Mouse (Mus musculus) right cerebral cortex, postnatal 10 days (tissue): ENCODE measurements around the gene Tmem91.
A peak's percentile ranks its signal among the peaks of the same experiment; 100 is the strongest.

Experiments used
- DNase-seq, 2 experiments: peaks; one replicate each; pipeline ENCODE4 v3.0.0; 2021; ENCODE audit warnings: low spot score in 2 of 2

Gene Tmem91

DNA sequence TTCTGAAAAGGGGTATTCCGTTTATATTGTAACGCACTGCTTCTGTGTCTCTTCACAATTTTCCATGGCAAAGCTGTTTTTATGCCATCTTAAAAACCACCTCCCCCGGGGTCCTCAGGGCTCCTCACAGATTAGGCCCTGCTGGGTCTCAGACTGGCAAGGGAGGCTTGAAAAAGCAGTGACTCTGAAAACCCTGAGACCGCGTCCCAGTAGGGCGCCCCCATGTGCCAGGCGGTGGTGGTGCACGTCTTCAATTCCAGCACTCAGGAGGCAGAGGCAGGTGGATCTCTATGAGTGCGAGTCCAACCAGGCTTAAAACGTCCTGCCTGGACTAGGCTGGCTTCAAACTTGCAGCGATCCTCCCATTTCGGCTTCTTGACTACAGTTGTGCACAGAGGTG lies 25.8 kb upstream of the Tmem91 start:
- no peak for DNase-seq

DNA sequence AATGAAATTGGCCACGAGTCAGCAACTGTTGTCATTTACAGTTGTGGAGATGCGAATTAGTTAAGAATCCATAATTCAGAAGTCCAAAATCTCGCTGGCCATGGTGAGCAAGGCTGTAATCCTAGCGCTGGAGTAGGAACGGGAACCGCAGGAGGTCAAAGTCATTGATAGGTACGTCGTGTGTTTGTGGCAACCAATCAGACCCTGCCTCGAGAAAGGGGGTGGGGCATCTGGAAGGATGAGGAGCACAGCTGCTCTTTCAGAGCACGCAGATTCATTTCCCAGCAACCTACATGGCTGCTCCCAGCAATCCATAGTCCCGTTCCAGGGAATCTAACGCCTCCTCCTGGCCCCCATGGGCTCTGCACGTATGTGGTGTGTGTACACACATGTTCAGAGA lies 24.9 kb upstream of the Tmem91 start:
- DNase-seq: no peak

GRCm38 (mm10) chr7:25694104-25694503 lies 19.1 kb upstream of the Tmem91 start:
- no peak for DNase-seq

- DNase-seq: no peak
Measured at GRCm38 (mm10) chr7:25690051-25690450, 15.1 kb upstream of the Tmem91 start.

DNA sequence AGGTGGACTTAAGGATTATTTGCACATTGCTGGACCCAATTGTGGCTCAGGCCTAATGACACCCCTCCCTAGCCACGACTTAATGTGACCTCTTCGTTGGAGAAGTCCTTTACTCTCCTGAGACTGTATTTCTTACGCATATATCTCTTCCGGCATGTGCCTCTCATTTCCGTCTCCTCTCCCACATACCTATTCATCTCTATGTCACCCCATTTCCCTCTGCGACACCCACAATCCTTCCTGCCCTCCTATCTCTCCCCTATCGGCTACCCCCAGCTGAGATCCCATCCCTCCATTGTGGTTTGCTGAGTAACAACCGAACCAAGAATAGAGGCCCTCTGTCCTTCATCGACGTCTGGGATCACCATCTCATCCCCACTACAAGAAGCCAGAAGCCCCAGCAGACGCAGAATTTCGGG lies 14.6 kb upstream of the Tmem91 start:
- DNase-seq: no peak

- no peak for DNase-seq
Measured at GRCm38 (mm10) chr7:25688810-25689586, 14.0 kb upstream of the Tmem91 start.

DNA sequence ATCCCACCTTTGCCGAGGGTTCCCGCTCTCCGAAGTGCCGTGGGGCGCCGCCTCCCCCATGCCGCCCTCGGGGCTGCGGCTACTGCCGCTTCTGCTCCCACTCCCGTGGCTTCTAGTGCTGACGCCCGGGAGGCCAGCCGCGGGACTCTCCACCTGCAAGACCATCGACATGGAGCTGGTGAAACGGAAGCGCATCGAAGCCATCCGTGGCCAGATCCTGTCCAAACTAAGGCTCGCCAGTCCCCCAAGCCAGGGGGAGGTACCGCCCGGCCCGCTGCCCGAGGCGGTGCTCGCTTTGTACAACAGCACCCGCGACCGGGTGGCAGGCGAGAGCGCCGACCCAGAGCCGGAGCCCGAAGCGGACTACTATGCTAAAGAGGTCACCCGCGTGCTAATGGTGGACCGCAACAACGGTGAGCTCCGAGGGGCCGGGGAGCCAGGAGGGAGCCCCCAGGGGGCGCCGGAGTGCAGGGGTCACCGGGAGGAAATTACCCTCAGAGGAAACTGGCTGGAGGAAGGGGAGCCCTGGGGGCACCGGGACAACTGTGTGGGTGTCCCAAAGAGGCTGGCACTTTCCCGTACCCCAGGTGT lies 12.9 kb upstream of the Tmem91 start:
- no peak for DNase-seq

GRCm38 (mm10) chr7:25686680-25687531 lies 11.9 kb upstream of the Tmem91 start, which contains the start of gene Tgfb1:
Gene Tgfb1 (plus strand): TSS chr7:25687002.
- no peak for DNase-seq

DNA sequence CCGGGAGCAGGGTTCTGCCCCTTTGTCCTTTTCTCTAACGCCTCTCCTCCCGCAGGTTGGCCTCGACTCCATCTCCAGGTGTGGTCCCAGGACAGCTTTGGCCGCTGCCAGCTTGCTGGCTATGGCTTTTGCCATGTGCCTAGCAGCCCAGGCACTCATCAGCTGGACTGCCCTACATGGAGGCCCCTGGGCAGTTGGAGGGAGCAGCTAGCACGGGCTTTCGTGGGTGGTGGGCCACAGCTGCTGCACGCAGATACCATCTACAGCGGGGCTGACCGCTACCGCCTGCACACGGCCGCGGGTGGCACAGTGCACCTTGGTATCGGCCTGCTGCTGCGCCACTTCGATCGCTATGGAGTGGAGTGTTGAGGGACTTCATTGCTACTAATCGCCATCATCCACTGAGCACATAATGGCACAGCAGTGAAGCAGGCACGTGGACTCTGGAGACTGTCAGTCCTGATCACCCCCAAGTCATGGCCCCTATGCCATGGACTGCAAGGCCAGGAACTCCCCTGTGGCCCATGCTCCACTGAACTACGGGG lies 11.0 kb upstream of the Tmem91 start:
- DNase-seq: no peak

DNA sequence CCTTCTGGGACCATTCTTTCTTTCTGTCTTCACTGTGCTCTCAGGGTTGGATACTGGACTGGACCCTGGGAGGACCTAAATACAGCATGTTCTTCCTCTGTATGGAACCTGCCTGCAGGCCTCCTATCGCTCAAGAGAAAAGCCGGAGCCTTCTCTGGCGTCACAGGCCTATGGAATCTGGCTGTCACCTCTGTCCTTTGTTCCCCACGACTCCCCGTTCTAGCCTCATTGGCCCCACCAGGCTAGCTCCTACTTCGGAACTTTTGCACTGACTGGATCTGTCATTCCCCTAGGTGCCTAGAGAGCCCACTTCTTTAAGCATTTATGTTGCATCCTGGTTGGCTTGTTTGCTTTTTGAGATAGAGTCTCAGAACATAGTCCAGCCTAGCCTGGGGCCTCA lies 9.7 kb upstream of the Tmem91 start:
- DNase-seq: no peak

- DNase-seq: no peak
Measured at GRCm38 (mm10) chr7:25683474-25684180, 8.7 kb upstream of the Tmem91 start.

DNA sequence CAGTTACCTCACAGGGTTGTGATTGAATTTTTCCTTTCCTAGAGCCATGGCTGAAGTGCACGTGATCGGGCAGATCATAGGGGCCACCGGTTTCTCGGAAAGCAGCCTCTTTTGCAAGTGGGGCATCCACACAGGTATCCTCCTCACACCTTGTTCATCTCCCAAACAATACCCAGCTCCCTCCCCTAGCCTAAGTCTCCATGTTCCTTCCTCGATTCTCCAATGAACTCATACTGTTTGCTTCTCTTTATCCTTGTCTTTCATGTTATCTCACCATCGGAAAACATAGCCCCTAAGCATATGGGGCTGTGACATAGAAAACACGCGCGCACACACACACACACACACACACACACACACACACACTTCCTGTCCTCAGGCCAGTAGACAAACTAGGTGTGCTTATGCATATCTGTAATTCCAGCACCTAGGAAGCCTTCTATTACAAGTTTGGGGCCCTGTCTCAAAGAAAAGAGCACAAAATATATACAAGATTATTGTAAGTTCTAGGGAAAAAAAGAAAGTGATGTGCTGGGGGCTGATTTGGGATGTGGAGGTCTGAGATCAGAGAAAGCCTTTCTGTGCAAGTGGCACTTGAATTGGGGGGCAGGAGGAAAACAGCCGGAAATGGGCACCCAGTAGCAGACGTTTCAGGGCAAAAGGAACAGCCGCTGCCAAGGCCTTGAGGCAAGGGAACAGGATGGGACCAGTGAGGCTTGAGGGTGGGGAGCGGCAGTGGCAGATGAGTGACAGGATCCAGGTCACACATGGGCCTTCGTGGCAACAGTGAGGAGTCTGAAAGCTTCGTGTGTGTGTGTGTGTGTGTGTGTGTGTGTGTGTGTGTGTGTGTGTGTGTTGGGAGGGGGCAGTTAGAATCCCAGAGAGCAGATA lies 6.6 kb upstream of the Tmem91 start:
- DNase-seq: no peak

DNA sequence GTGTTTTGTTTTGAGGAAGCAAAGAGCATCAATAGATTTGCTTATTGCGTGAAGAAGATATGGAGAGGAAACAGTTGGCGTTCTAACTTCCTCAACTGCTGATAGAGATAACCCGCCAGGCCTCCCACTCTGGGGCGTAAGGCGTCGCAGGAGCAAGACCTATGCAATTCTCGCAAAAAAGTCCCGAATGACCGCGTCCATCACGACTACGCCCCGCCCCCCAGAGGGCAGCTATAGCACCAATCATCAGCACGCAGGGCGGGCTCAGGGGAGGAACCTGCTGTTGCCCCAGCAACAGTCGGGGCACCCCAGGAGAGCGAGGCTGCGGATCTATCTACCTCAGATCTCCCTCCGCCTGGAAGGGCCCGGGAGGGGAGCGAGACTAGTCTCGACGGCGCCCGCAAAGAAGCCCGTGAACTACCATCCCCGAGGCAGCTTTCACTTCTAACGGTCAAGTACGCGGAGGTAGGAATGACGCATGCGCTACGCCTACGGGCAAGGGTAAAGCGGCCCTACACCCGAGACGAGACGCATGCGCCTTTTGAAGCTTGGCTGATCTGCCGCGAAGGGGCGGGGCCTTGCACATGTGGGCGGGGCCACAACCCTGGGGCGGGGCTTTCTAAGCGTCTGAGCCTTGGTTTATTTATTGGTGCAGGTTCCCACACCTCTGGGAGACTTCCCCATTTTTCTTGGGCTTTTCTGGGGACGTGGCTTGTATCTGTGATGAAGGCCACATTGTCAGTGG lies 5.7 kb upstream of the Tmem91 start, which contains the start of gene B9d2:
TSS of gene B9d2 (plus strand) at position 267 of the 745 bp plus-strand sequence.
- peak; percentile 95 to 96 for DNase-seq

GRCm38 (mm10) chr7:25679971-25680370 lies 5.0 kb upstream of the Tmem91 start:
- DNase-seq: no peak

- no peak for DNase-seq
Measured at GRCm38 (mm10) chr7:25677013-25677412, 2.0 kb upstream of the Tmem91 start.

DNA sequence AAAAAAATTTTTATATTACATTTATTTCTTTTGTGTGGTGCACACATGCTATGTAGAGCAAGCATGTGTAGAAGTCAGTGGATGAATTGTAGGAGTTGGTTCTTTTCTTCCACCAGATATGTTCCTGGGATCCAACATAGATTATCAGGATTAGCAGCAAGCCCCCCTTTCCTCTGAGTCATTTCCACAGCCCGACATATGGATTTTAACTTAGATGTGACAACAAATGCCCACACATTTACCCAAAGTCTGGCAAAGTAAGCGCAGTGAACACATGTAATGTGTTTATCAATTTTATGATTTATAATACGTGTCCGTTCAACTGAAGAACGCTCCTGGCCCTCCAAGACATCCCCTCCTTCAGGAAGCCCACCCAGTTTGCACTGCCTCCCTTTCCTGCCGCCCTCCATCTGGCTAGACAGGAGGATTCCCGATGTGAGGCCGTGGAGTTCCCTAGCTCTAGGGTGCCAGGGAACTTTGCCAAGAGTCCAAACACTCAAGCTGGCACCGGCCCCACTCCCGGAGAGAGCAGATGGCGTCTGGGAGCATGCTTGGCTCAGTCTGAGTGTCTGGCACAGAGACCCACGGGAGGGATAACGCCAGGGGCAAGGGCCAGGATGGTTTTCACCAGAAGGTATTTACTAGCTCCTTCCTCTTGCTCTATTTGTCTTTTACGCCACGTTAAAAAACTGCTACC lies 1.3 kb upstream of the Tmem91 start:
- peak; percentile 95 to 96 for DNase-seq

DNA sequence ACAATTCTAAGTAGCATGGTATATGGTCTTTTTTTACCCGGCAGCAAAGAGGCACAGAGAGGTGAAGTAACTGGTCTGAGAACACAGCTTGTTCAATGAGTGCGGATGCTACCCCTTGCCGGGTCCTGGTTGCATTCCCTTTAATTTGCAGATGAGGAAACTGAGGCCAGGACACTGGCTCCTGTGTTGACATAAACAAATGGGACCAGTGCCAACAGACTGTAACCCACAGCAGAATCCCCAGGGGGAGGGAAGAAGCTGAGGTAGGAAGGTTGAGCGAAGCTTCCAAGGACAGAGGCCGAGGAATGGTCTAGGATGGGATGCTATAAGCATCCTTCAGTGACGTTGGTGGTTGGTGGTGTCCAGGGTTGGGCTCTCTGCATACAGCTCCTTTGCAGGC lies 439 bp upstream of the Tmem91 start:
- DNase-seq: no peak

DNA sequence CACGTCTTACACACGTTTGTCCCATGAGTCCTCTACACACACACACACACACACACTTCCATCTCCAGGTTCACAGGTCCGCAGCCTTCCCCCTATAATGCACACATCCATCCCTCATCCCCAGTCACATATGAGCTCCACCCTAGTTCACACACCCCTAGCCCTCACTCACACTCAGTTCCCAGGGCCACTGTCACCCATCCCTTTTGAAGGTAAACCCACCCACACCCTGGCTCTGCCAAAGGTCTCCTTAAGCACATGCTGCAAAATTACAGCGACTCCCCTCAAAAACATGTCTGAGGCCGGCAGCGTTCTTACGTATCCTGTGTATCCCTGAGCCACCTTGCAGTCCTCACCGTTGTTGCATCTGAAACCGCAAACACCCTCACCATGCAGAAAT lies 669 bp downstream of the Tmem91 start:
- DNase-seq: no peak

DNA sequence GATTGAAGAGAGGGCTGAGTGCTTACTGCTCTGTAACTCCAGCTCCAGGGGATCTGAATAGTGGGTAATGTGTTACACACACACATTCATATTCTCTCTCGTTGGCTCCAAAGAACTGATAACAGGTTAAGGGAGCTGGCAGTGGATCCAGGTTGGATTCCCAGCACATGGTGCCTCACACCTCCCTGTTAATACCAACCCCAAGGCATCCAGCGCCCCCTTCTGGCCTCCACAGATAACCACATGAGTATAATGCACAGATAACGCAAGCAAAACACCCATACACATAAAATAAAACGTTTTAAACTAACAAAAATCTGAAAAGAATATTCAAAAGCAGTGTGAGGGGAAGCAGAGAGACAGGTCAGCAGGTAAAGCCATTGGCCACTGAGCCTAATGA lies 2.5 kb downstream of the Tmem91 start:
- no peak for DNase-seq
